Mouse (Mus musculus) testis, postnatal 10 days (tissue): Measurements from ENCODE around the gene Top3a.

ENCODE experiments used
- DNase-seq: peaks from one replicate; pipeline ENCODE4 v3.0.0; 2021; ENCODE audit warnings: low spot score

The Top3a gene

DNA sequence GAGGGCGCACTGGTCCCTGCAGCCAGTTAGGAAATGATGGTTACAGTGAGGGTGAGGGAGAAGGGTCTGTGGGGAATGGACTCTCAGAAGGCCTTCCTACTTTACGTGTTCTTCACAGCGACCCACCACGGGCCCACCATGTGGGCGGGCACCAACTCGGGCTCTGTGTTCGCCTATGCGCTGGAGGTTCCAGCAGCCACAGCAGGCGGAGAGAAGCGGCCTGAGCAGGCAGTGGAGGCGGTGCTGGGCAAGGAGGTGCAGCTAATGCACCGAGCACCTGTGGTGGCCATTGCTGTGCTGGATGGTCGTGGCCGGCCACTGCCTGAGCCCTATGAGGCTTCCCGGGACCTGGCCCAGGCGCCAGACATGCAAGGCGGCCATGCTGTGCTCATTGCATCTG, 65.9 kb downstream of the Top3a start:
- DNase-seq = peak; percentile 40

DNA sequence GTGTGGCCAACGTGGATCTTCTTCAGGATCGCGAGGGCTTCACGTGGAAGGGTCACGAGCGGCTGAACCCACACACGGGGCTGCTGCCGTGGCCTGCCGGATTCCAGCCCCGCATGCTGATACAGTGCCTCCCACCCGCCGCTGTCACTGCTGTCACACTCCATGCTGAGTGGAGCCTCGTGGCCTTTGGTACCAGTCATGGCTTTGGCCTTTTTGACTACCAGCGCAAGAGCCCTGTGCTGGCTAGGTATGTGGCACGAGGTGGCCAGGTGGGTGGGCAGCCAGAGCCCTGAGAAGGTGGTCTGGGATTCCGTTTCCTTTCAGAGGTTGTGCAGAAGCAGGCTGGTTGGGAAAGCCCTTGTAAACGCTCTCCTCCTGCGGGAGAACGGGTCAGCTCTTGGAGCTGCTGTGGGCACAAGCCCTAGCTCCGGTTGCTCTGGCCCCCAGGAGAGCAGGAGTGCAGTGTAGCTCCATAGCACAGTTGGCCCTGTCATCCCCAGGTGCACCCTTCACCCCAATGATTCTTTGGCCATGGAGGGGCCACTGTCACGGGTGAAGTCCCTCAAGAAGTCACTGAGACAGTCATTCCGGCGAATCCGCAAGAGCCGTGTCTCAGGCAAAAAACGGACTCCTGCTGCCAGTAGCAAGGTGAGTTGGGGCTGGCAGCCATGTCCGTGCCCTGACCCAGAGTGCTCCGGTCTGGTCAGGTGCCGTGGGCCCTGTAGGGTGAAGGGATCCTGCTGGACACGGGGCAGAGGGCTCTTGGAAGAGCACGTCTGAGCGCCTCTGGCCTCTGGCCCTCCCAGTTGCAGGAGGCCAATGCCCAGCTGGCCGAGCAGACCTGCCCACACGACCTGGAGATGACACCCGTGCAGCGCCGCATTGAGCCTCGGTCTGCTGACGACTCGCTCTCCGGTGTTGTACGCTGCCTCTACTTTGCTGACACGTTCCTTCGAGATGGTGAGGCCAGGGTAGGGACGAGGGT, 67.4 kb downstream of the Top3a start:
- DNase-seq = peak; percentile 44

DNA sequence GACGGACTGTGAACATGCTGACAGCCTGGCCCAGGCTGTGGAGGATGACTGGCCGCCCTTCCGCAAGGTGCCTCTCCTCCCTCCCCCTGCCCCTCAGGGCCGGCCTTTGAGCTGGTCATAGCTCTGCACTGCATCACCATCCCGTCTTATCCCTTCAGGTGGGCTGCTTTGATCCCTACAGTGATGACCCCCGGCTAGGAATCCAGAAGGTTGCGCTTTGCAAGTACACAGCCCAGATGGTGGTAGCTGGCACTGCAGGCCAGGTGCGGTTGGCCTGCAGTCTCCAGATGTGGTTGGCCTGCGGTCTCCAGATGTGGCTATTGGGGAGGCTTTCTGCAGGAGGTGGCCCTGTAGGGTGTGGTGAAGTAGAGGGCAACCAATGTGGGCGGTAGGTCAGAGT, 68.5 kb downstream of the Top3a start:
- peak; percentile 37 for DNase-seq

DNA sequence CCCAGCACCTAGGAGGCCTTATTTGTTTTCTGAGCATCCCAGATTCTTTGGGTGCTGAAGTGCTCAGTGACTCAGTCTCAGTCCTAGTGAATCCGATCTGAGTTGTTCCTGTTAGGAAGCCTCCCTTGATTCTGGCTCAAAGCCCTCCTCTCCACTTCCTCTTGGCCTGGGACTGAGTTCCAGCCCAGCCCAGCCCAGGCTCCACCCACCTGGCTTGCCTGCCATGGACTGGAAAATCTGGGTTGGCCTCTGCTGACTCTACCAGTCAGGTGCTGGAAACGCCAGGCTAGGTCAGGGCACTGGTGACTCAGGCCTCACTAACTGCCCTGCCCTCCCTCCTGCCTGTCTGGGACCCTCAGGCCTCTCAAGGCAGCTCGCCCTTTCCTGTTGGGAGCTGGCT, 69.5 kb downstream of the Top3a start:
- DNase-seq = peak; percentile 72

DNA sequence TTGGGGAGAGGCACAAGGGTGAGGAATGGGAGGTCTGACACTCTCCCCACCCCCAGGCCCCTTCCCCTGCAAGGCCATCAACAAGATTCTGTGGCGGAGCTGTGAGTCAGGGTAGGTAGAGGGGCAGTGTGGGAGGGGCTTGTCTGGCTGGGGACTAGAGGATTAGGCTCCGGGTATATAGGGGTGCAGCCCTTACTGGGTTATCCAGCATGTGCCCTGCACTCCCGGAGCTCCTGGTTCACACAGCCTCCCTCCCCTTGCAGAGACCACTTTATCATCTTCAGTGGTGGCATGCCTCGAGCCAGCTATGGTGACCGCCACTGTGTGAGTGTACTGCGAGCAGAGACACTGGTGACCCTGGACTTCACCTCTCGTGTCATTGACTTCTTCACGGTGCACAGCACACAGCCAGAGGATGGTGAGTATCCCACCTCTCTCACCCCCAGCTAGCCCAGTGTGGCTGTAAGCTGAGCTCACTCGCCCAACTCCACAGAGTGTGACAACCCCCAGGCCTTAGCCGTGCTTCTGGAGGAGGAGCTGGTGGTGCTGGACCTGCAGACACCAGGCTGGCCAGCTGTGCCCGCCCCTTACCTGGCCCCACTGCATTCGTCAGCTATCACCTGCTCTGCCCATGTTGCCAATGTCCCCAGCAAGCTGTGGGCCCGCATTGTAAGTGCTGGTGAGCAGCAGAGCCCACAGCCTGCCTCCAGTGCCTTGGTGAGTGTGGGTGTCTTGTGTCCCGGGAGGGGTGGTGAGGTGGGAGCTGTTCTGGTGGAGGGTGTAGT, 70.3 kb downstream of the Top3a start:
- DNase-seq = peak; percentile 44

DNA sequence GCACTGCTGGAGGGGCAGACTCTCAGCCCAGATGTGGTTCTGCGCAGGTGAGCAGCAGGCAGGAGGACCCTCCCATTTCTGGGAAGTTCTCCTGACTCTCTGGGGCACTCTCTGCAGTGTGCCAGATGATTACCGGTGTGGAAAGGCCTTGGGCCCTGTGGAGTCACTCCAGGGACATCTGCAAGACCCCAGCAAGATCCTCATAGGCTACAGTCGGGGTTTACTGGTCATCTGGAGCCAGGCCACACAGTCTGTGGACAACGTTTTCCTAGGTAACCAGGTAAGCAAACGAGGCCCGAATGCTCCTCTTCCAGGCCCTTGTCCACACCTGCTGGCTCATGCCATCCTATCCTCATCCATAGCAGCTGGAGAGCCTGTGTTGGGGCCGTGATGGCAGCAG, 71.1 kb downstream of the Top3a start:
- no peak for DNase-seq

DNA sequence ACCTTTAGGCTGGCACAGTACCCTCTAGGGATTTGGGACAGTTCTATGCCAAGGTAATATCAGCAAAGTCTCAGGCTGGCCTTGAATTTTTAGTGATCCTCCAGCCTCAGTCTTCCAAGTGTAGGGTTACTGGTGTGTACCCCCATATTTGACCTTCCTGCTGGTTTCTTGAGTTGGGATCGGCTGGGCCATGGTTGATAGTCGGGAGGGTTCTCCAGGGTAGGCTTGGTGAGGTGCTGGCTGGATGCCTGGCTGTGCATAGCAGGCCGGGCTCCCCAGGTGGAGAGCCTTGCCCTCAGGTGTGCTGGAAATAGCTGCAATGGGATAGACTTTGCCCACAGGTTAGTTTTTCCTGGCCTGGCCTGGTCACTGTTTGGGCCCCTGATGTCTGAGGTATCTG, 71.9 kb downstream of the Top3a start:
- peak; percentile 38 for DNase-seq

DNA sequence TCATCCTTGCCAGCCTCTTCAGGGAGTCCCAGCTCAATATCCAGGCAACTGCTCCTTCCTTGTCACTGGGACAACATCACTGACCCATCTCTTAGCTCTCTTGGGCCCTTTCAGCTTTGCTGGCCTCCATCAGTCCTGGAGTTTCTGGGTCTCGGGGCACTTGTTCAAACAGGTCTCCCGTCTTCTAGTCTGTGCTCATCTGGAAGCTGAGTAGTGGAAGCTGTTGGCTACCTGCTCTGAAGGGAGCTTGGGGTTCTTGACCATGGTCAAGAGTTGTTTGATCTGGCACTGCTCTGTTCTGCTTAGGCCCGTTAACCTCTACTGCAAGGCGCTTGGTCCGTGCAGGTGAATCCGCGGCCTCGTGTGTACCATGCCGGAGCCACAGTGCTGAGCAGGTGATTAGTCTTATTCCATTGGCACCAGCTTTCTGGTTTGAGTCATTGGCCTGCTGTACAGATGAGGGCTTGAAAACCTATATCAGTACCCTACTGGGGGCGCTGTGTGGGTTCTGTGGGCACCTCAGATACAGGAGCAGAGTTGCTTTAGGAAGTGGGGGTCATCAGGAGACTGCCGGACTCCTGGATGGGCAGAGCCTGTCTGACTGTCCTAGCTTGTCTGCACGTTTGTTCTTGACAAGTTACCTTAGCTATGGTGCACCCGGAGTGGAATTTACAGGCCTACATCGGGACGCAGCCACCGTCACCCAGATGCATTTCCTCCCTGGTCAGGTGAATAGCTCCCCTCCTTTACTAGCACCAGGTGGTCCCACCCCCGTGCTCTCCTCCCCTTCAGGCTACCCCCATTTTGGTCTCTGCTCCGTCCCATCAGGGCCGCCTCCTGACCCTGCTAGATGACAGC, 72.9 kb downstream of the Top3a start:
- peak; percentile 40 for DNase-seq

DNA sequence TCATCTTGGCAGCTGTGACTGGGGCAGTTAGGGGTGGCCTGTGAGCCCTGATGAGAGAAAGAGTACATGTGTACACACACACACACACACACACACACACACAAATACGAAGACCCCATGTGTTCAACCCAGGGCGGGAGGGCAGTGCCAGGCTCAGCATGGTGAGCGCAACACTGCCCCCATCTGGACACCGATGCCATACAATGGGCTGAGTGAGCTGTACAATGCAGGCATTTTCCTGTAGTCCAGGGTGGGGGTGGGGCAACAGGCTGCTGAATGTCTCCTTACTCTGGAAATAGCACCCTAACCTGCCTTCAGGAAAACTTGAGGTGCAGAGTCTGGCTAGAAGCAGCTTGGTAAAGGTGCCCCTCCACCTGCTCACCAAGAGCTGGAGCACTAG, 74.0 kb downstream of the Top3a start:
- peak; percentile 84 for DNase-seq

DNA sequence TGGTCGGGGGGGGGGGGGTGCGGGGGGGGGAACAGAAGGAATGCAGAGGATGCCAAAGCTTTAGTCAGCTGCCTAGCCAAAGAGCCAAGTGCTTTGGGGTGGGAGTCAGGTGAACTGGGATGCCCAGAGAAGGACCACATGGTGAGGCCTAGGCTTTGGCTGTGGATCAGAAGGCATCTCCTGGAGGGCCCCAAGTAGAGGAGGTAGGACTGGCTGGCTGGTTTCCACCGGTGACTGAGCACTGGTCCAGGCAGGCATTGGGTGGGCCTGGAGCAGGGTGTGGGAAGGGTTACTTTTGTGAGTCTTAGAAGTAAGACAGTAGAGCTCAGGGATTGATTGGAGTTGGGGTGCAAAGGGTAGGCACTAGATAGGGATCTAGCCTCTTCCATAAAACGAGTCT, 75.6 kb downstream of the Top3a start:
- DNase-seq = peak; percentile 48

DNA sequence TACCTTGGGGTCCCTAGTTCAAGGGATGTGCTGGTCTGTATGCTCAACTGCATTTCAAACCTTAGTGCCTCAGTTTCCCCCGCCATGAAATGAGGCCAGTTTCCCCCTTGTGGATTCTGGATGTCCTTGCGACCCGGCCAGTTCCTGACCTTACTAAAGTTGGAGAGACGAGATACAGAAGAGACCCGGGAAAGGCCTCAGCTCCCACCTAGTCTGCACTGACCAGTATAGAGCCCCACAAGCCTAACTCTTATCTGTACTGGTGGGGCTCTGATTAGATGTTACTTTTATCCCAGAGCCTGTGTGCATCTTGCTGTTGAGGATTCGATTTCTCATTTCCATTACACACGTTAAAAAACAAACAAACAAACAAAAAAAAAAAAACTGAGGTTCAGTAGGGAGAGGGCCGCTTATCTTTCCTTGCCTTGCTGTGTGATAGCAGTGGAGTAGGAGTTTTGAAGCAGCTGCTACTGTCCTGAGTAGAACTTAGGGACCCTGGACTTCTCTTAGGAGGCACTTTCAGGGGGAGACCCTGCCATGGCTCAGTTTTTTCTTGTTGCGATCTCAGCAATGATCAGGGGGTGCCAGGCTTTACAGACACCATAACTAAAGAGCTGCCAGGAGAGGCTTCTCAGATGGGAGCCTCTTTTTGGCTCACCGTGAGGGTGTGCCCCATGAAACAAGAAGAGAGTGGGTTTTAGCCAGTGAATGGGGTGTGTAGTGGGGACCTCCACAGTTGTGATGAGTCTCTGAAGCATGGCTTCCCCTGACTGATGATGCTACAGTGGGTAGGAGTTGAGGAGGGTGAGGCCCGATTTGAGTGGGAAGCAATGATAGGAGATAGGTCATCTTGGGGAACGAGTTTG, 76.6 kb downstream of the Top3a start:
- peak; percentile 40 for DNase-seq

DNA sequence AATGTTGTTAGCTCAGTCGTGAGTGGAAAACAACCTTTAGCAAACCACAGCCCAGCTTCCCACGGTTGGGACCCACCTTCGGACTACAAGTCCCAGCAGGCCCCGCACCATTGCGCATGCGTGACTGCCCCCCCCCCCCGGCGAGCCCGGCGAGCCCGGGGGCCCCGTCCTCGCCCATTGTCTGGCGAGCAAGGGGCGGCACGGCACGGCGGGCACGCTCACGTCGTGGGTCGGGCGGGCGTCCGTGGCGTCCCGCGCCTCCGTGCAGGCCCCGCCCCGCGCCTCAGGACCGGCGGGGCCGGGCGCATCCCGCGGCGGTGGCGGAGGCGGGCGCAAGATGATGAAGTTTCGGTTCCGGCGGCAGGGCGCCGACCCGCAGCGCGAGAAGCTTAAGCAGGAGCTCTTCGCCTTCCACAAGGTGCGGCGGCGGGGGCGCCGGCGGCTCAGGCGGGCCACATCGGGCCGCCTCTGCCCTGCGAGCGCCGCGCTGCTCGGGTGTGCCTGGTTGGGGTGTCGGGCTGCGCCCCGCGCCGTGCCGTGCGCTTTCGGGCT, 77.6 kb downstream of the Top3a start, which contains the start of gene Llgl1:
Gene Llgl1 (plus strand): TSS at position 200 of the 552 bp plus-strand sequence.
- peak; percentile 91 for DNase-seq

DNA sequence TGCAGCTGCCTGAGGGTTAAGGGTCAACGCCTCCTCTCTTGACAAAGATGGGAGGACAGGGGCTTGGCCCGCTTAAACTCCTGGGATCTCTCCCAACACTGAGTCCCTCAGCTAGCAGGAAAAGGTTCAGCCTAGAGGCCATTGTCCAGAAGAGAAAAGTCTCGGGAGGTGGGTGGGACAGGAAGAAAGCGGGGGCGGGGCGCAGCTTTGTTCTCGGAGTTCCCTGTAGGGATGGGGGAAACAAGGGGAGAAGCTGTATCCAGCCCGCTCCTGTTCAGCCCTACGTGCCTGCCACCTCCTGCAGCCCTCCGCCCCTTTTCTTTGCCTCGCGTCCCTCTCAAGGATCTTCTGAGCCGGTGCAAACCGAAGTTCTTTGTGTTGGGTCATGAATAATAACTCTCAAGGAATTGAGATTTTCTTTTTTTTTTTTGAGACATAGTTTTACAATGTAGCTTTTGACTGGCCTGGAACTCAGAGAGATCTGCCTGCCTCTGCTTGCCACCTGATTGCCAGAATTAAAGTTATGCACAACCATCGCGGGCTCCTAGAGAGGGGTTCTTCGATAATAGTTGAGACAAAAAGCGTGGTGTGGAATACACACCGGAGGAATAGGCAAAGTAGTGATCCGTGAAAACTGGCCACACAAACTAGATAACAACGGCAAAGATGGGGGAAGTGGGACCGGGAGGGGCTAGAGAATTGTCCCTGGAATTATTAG, 78.2 kb downstream of the Top3a start:
- peak; percentile 89 for DNase-seq

DNA sequence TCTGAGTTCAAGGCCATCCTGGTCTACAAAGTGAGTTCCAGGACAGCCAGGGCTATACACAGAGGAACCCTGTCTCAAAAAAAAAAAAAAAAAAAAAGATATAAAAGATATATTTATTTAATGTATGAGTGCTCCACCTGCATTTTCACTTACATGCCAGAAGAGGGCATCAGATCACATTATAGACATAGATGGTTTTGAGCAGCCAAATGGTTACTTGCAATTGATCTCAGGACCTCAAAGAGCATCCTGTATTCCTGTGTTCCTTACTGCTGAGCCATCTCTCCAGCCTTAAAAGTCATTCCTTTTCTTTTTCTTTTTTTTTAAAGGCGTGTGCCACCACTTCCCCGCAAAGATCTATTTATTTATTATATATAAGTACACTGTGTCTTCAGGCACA, 79.6 kb downstream of the Top3a start:
- DNase-seq = no peak

DNA sequence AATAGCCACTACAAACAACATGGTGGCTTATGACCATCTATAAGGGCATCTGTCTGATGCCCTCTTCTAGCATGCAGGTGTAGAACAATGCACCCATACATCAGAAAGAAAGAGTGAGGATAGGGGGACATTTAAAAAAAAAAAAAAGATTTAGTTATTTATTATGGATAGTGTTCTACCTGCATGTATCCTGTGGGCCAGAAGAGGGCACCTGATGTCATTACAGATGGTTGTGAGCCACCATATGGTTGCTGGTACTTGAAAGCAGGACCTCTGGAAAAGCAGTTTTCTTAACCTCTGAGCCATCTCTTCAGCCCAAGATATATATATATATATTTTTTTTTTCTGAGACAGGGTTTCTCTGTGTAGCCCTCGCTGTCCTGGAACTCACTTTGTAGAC, 81.0 kb downstream of the Top3a start:
- DNase-seq = no peak
